Mouse (Mus musculus) megakaryocyte progenitor cell, adult 5-6 weeks (primary cell): ENCODE results near the gene H2-M10.6. TPM values are rescaled to one million over a fixed set of nuclear protein-coding genes. Genes with fewer than 3 reads are reported as not detected.

Source experiments
- ATAC-seq: replicated peaks from 2 replicates; pipeline ENCODE4 v1.8.0; 2016; ENCODE audit warnings: mild to moderate bottlenecking, moderate TSS enrichment, inconsistent platforms; ENCODE audit not compliant: poor library complexity
- total RNA-seq, 2 experiments: library from RNA; stranded (forward) in 1 of 2; stranded (reverse) in 1 of 2; fragments of 157-497, 149-512 nt in 1 of 2; fragments of 200-1000 nt in 1 of 2; gene quantifications; 2 replicates each; pipeline versions ENCODE4 v1.2.3 to v1.2.4; 2015 to 2017

The H2-M10.6 gene
- total RNA-seq, 2 experiments from 2014 or later: not detected

DNA sequence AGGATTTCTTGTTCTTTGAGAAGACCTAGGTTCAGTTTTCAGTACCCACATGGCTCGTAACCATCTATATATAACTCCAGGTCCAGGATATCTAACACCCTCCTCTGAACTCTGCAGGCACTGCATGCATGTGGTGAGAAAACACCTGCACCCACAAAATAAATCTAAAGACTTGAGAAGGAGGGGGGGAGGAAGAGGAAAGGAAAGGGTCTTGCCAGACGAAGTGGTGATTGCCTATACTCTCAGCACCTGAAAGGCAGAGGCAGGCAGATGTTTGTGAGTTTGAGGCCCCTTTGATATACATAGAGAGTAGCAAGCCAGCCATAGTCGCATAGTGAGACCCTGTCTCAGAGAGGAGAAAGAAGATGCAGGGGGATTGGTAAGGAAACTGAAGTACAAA is 28.0 kb downstream of the H2-M10.6 start:
- no peak for ATAC-seq

DNA sequence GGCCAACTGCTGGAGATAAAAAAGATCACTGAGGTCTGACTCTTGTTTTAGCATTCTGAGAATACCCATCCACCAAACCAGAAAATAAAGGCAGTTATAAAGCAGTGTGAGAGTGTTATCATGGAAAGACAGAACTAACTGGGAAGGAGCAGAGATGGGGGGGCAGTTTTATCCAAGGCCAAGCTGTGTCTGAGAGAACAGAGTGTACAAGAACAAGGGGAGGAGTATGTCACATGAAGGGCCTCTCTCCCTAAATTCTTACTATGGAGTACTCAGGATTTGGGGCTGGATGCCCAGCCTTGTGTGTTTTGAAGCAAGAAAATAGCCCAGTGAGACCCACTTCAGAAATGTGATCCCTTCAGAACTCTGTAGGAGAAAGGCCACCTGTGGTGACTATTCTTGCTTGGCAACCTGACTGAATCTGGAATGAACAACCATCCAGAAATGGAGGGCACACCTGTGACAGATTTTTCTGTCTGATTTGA is 29.0 kb downstream of the H2-M10.6 start:
- no peak for ATAC-seq

DNA sequence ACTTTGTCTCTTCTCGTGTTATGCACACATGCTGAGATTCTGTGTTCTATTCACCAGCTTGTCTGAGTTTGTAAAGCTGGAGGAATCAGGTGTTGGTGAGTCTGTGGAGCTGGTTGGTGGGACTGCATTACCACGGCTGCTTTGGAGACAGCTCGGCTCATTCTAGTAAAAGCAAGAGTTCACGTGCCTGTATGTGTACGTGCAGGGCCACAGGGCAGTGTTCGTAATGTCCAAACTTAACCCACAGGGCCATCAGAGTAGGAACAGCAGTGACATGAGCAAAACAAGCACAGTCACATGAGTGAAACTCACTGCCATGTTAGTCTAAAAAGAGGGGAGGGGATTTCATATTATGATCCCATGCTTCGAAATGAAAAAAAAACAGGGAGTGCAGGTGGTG is 31.7 kb downstream of the H2-M10.6 start:
- ATAC-seq: no peak

DNA sequence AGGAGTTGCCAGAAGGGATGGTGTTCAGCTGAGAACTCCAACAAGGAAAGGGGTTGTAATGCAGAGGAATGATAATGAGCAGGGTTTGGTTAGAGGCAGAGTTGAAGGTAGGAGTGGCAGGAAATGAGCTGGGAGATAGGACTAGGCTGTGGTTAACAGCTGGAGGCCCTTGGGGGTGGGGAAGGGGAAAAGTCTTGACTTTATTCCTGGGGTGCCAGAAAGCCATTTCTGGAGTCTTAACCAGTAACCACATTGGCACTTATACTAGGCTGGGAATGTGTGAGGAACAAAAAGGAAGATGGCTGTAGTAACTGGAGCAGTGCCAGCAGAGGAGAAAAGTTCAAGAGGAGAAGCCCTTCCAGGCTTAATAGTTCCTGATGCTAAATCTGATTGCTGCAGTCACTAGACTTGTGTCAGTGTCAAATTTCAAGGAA is 32.3 kb downstream of the H2-M10.6 start:
- ATAC-seq: peak; percentile 89

DNA sequence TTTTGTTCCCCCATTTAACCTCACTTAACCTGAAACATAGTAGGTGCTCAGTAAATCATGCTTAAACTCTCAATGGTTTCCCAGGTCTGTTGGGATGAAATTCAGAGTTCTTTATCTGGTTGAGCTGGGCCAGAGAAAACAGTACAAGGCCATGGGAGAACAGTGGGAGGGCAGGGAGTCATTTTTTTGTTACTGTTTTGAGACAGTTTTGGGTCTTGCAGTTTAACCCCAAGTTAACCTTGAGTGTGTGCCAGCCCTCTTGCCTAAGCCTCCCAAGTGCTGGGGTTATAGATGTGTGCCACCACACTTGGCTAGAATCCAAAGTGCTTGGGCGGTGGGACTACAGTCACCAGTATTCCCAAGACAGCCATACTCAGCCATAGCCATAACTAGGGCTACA is 32.8 kb downstream of the H2-M10.6 start:
- peak; percentile 8; the same call in 1 of the 2 replicates for ATAC-seq

DNA sequence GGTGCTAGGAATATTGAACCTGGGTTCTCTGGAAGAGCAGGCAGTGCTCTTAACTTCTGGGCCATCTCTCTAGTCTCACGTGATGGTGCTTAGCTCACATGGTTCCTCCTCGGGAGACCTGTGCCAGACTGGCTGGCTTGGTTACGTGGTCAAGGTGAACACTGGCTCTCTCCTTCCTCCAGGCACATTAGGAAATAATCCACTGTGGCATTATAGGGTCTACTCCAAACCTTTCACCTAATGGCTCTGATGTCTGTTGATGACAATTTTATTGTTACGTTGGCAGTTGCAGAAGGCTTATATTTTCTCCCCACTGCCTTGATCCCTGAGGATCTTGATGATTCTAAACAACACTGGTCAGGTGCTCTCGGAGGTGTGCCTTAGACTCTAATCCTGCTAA is 36.9 kb downstream of the H2-M10.6 start:
- no peak for ATAC-seq

DNA sequence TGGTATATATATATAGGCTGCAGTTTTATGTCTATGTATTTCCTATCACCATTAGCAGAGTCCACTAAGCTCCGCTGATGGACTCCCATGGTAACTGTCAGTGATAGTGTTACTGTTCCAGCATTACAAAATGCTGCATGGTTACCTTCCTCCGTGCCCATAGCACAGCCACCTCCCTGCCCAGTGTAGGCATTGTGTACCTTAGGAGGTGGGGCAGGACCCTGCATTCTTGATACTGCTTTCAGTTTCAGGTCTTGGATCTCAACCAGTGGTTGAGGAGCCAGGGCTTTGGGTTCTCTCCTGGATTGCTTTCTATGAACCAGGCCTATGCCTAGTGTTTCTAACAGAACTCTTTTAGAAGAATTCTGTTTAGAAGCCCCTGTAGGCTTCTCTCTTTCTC is 38.0 kb downstream of the H2-M10.6 start:
- no peak for ATAC-seq

DNA sequence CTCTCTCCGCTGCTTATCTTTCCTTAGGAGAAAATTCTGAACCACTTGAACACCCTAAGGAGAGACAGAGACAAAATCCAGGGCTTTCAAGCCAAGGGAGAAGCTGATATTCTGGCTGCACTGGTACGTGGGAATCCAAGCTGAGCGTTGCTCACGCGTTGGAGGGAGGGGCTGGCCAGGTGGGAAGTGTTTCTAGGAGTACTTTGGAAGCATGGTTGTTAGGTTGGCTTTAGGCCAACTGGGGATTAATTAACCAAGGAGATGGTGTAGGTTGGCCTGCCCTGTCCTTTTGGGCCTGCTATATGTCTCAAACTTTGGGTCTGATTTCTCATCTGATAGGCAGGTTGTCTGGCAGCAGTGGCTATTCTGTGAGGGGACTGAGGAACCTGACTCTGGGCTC is 39.2 kb downstream of the H2-M10.6 start:
- ATAC-seq: no peak

DNA sequence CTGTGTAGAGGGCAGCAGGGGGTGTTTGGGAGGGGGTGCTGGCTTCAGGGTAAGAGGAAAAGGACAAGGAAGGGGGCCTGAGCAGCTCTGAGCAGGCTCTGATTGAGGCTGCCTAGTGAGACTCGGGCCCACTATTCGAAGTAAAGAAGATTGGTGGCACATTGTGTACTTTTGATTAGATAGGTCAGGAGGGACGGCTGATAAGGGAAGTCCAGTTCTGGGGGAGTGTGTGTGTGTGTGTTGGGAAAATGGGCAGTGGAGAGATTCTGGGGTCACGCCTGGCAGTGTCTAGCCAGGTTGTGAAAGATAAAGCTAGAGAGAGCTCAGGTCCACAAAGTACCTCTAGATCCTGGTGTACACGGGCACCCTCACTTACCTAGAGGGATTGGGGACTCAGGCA is 39.7 kb downstream of the H2-M10.6 start:
- ATAC-seq: no peak

DNA sequence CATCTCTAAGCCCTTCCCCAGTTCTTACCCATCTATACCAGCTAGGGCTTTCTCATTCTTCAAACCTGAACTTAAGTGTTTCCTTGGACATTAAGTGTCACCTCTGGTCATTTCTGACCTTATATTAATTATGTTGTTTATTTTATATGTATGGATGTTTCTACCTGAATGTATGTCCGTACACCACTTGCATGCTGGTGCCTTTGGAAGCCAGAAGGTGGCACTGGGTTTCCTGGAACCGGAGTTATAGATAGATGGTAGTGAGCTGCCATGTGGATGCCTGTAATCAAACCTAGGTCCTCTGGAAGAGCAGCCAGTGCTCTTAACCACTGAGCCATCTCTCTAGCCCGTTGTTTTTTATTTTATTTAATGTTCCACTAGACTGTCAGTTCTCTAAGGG is 43.5 kb downstream of the H2-M10.6 start:
- ATAC-seq: no peak

DNA sequence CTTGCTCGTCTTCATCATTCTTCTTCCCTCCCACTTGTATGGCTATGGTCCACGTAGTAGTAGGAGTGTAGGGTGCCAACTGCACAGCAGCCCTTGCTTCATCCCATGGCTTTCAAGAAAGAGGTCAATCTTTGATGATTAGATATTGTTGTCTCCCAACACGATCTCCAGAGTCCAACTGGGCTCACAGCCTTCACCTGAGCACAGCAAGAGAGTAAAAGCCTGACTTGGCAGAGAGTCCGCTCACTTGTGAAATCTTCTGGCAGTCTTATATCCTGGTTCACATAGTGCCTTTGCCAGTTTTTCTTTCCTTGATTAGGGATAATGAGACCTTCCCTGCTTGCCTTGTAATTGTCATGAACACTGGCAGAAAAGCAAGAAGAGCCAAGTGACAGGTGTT is 44.3 kb downstream of the H2-M10.6 start:
- no peak for ATAC-seq

DNA sequence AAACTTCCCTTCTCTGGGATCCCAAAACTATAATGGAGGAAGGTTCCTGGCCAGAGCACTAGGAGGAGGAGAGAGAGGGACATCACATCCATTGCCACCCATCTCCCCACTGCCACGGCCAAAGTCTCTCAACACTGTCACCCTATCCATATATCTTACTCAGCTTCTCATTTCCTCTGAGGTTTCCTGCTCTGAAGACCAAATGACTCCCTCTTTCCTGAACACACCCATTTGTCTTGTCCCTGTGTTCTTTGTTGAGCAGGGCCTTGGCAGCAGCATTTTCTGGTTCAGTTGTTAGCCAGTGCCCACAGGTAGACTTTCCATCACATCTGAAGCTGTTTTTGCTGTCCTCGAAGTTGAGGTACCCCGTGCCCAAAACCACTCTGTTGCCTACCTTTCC is 46.2 kb downstream of the H2-M10.6 start:
- no peak for ATAC-seq

DNA sequence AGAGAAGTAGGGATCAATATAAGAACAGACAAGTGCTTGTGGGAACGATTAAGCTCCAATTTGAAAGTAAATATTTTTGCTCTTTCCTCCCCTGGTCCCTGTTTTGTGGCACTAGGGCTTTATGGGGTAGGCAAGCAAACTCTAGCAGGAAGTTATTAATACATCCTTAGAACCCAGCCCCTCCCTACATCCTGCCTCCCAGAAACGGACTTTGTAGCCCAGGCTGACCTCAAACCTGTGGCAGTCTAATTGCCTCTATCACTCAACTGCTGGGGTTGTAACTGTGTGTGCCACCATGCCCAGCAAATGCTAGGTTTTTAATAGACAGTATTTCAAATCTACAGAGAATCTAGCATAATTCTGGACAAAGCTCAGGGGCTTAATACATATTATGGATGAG is 49.7 kb downstream of the H2-M10.6 start:
- ATAC-seq: no peak

Other genes starting within 250 kb of the H2-M10.6 start
- gene H2-M9, start 169.5 kb upstream of the H2-M10.6 start, total RNA-seq (2015): not detected in 2 replicates
- not detected in 2 replicates for gene H2-M9, start 169.5 kb upstream of the H2-M10.6 start, total RNA-seq (2017)
- gene H2-M1, start 140.0 kb upstream of the H2-M10.6 start, total RNA-seq (2015): not detected in 2 replicates
- gene H2-M1, start 140.0 kb upstream of the H2-M10.6 start, total RNA-seq (2017): not detected in 2 replicates
- not detected in 2 replicates for gene H2-M10.5, start 39.3 kb upstream of the H2-M10.6 start, total RNA-seq (2015)
- not detected in 2 replicates for gene H2-M10.5, start 39.3 kb upstream of the H2-M10.6 start, total RNA-seq (2017)
- gene Trim26, start 25.0 kb downstream of the H2-M10.6 start, total RNA-seq (2015): 12.3 and 13.9 TPM in 2 replicates
- 5.8 and 9.4 TPM in 2 replicates for gene Trim26, start 25.0 kb downstream of the H2-M10.6 start, total RNA-seq (2017)
- not detected in 2 replicates for gene Trim15, start 55.0 kb downstream of the H2-M10.6 start, total RNA-seq (2015)
- gene Trim15, start 55.0 kb downstream of the H2-M10.6 start, total RNA-seq (2017): not detected in 2 replicates
- 0.24 and 1.8 TPM in 2 replicates for gene Trim10, start 57.4 kb downstream of the H2-M10.6 start, total RNA-seq (2015)
- gene Trim10, start 57.4 kb downstream of the H2-M10.6 start, total RNA-seq (2017): 1.1 and 2.3 TPM in 2 replicates
- gene Trim40, start 78.0 kb downstream of the H2-M10.6 start, total RNA-seq (2015): not detected in 2 replicates
- not detected in 2 replicates for gene Trim40, start 78.0 kb downstream of the H2-M10.6 start, total RNA-seq (2017)
- not detected in 2 replicates for gene Trim31, start 85.9 kb downstream of the H2-M10.6 start, total RNA-seq (2015)
- gene Trim31, start 85.9 kb downstream of the H2-M10.6 start, total RNA-seq (2017): not detected in 2 replicates
- not detected in 2 replicates for gene Rnf39, start 130.7 kb downstream of the H2-M10.6 start, total RNA-seq (2015)
- not detected in 2 replicates for gene Rnf39, start 130.7 kb downstream of the H2-M10.6 start, total RNA-seq (2017)
- gene Ppp1r11, start 139.6 kb downstream of the H2-M10.6 start, total RNA-seq (2015): 82.1 and 83.5 TPM in 2 replicates
- gene Ppp1r11, start 139.6 kb downstream of the H2-M10.6 start, total RNA-seq (2017): 57.1 and 87.6 TPM in 2 replicates
- 105 and 108 TPM in 2 replicates for gene Znrd1, start 146.4 kb downstream of the H2-M10.6 start, total RNA-seq (2015)
- gene Znrd1, start 146.4 kb downstream of the H2-M10.6 start, total RNA-seq (2017): 37.2 and 53.9 TPM in 2 replicates
- gene Znrd1as, start 146.4 kb downstream of the H2-M10.6 start, total RNA-seq (2015): 3.3 and 5.5 TPM in 2 replicates
- gene Znrd1as, start 146.4 kb downstream of the H2-M10.6 start, total RNA-seq (2017): 6.2 and 8.6 TPM in 2 replicates
- not detected in 2 replicates for gene 2410137M14Rik, start 169.1 kb downstream of the H2-M10.6 start, total RNA-seq (2015)
- not detected in 2 replicates for gene 2410137M14Rik, start 169.1 kb downstream of the H2-M10.6 start, total RNA-seq (2017)
- not detected in 2 replicates for gene H2-M5, start 177.4 kb downstream of the H2-M10.6 start, total RNA-seq (2015)
- not detected in 2 replicates for gene H2-M5, start 177.4 kb downstream of the H2-M10.6 start, total RNA-seq (2017)
- gene Zfp57, start 189.0 kb downstream of the H2-M10.6 start, total RNA-seq (2015): 0.22 TPM in 1 of 2 replicates, not detected in the other
- 0.25 TPM in 1 of 2 replicates, not detected in the other for gene Zfp57, start 189.0 kb downstream of the H2-M10.6 start, total RNA-seq (2017)
- gene Mog, start 211.2 kb downstream of the H2-M10.6 start, total RNA-seq (2015): not detected in 2 replicates
- gene Mog, start 211.2 kb downstream of the H2-M10.6 start, total RNA-seq (2017): not detected in 2 replicates
- gene Gabbr1, start 233.8 kb downstream of the H2-M10.6 start, total RNA-seq (2015): 2.6 and 4.3 TPM in 2 replicates
- 0.25 and 0.91 TPM in 2 replicates for gene Gabbr1, start 233.8 kb downstream of the H2-M10.6 start, total RNA-seq (2017)